Mouse (Mus musculus): ENCODE results near the gene Dnajc28. TPM values are rescaled to one million over a fixed set of nuclear protein-coding genes. Genes with fewer than 3 reads are reported as not detected.
A peak's percentile ranks its signal among the peaks of the same experiment; 100 is the strongest.

The Dnajc28 gene
- total and polyA plus RNA-seq, 2 experiments from 2014 or later = 9.9 to 10.7 TPM

DNA sequence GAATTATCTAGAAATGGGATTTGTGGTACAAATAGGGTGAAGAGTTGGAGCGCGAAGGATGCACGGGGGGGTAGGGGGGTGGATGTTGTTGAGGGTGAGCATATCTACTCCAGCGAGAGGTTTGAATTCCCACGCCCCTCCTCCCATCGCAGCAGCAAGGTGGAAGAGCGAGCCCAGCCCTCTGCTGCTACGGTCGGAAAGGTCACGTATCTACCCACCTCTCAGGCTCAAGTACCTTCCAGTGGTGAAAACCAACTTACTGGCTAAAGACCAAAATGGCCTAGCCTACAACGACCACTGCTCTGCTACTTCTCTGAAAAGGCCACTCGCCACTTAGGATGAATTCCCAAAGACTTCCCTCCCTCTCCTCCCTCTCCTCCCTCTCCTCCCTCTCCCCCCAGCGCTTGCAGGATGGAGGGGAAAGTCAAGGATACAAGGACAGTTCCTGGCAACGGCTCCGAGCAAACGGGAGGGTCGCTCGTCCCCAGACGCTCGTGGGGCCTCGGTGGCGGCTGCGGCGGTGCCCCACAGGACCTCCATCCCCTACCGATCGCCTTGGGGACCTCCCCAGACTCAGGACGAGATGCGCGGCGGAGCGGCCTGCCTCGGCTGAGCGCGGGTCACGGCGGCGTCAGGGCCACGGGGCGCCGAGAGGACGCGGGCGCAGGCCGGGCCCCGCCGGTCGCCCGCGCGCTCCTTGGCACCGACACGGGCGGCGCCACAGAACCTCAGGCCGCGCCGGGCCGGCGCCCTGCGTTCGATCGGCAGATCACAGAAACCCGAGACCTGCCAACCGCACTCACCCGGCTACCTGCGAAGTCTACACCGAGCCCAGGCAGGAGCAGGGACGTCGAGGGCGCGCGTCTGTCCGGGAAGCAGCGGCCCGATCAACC lies 21.8 kb downstream of the Dnajc28 start:
- peak overlapping the region; percentile 70 for H3K9ac ChIP-seq (replicated peaks; ENCODE audit: low read depth, low read length)
- under 1% methylated on average over 75 of the region's 75 CpGs for WGBS
- no peaks in the 10 kb centered on the region for H3K27me3 ChIP-seq (ENCODE audit: control insufficient read depth, insufficient read depth, low read length)
- H3K27ac ChIP-seq (ENCODE audit: low read depth) = peak overlapping the region; percentile 65
- peak; percentile 55 for ATAC-seq (ENCODE audit: insufficient read depth, low read depth)
- H3K4me3 ChIP-seq (ENCODE audit: low read depth, low read length) = peak overlapping the region; percentile 81
- H3K9me3 ChIP-seq (replicated peaks; ENCODE audit: control insufficient read depth, low read length) = no peaks in the 10 kb centered on the region
- peak overlapping the region; percentile 87 for H3K4me2 ChIP-seq (ENCODE audit: low read depth, low read length)
- H3K4me1 ChIP-seq (ENCODE audit: control insufficient read depth, insufficient read depth) = peaks cover 5% of the 10 kb centered on the region; the same call in 1 of the 2 replicates
- H3K36me3 ChIP-seq (replicated peaks; ENCODE audit: control insufficient read depth, insufficient read depth, low read length) = no peaks in the 10 kb centered on the region
- TF ChIP-seq CTCF (IDR thresholded peaks at IDR 0.05; ENCODE audit: low read depth) = no peak
- no peak for TF ChIP-seq EP300 (IDR thresholded peaks at IDR 0.05; ENCODE audit: low read depth)
- no peak for DNase-seq (ENCODE audit: low spot score)

DNA sequence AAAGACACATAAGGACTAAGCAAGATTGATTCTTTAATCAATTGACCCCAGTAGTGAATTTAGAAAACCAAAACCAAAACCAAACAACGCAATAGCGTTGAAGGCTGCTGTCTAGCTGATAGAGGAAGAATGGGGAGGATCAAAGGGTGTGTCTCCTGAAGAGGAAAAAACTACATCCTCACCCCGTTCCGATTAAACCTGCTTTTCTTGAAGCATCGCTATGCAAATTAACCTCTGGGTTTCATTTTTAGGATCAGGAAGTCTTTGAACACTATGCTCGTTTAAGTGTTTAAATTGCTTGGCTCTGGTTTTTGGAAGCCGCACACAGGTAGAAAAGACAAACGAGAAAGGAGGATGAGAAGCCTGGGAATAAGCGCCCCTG lies 22.4 kb downstream of the Dnajc28 start:
- 20% methylated on average over 9 of the region's 9 CpGs for WGBS
- H3K9me3 ChIP-seq (replicated peaks; ENCODE audit: control insufficient read depth, low read length) = no peaks in the 10 kb centered on the region
- H3K4me2 ChIP-seq (ENCODE audit: low read depth, low read length) = peak overlapping the region; percentile 87
- TF ChIP-seq EP300 (IDR thresholded peaks at IDR 0.05; ENCODE audit: low read depth) (no peak), CTCF (IDR thresholded peaks at IDR 0.05; ENCODE audit: low read depth) (no peak)
- peak overlapping the region; percentile 81 for H3K4me3 ChIP-seq (ENCODE audit: low read depth, low read length)
- peaks cover 5% of the 10 kb centered on the region; the same call in 1 of the 2 replicates for H3K4me1 ChIP-seq (ENCODE audit: control insufficient read depth, insufficient read depth)
- no peaks in the 10 kb centered on the region for H3K36me3 ChIP-seq (replicated peaks; ENCODE audit: control insufficient read depth, insufficient read depth, low read length)
- DNase-seq (ENCODE audit: low spot score) (no peak), ATAC-seq (ENCODE audit: insufficient read depth, low read depth) (no peak)
- H3K27ac ChIP-seq (ENCODE audit: low read depth) = no peak overlapping the region
- peak overlapping the region; percentile 70 for H3K9ac ChIP-seq (replicated peaks; ENCODE audit: low read depth, low read length)
- H3K27me3 ChIP-seq (ENCODE audit: control insufficient read depth, insufficient read depth, low read length) = no peaks in the 10 kb centered on the region

DNA sequence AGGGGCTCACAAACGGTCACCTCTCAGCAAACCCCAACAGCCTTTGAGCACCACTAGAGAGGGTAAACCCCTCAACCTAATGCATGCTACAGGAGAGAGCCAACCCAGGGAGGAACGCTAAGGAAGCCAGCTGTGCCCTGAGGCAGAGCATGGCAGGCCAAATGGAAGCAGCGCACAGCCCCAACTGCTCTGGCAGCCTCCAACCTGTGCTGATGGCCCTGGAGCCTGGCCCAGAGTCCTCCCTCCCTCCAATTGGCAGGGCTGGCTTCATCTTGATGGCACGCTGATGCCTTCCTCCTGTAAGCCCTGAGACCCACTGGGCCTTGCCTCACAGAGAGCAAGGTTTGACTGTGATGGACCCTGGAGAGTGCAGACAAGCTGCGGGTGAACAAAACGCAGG lies 23.8 kb downstream of the Dnajc28 start:
- ATAC-seq (ENCODE audit: insufficient read depth, low read depth) (no peak), DNase-seq (ENCODE audit: low spot score) (no peak)
- H3K9ac ChIP-seq (replicated peaks; ENCODE audit: low read depth, low read length) = no peak overlapping the region
- no peaks in the 10 kb centered on the region for H3K9me3 ChIP-seq (replicated peaks; ENCODE audit: control insufficient read depth, low read length)
- peaks cover 5% of the 10 kb centered on the region; the same call in 1 of the 2 replicates for H3K4me1 ChIP-seq (ENCODE audit: control insufficient read depth, insufficient read depth)
- H3K36me3 ChIP-seq (replicated peaks; ENCODE audit: control insufficient read depth, insufficient read depth, low read length) = no peaks in the 10 kb centered on the region
- no peak for TF ChIP-seq EP300 (IDR thresholded peaks at IDR 0.05; ENCODE audit: low read depth)
- TF ChIP-seq CTCF (IDR thresholded peaks at IDR 0.05; ENCODE audit: low read depth) = no peak
- H3K27me3 ChIP-seq (ENCODE audit: control insufficient read depth, insufficient read depth, low read length) = no peaks in the 10 kb centered on the region
- no peak overlapping the region for H3K4me3 ChIP-seq (ENCODE audit: low read depth, low read length)
- no peak overlapping the region for H3K4me2 ChIP-seq (ENCODE audit: low read depth, low read length)
- 76% methylated on average over 6 of the region's 6 CpGs for WGBS
- H3K27ac ChIP-seq (ENCODE audit: low read depth) = no peak overlapping the region

DNA sequence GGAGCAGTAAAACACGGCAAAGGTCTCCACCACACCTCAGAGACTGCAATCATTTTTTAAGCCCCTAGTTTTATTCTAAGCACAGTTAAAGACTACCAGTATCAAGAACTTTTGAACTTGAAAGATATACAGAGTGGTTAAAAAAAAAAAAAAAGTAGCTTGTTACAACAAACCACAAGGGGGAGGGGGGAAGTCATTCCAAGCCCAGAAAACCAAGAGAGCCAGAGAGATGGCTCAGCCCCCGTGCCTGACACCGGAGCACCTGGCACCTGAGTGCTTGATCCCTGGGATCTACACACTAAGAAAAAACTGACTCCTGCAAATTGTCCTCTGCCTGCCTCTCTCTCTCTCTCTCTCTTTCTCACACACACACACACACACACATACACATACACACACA lies 25.6 kb downstream of the Dnajc28 start:
- Histone ChIP-seq H3K36me3 (replicated peaks; ENCODE audit: control insufficient read depth, insufficient read depth, low read length) (no peaks in the 10 kb centered on the region), H3K27me3 (ENCODE audit: control insufficient read depth, insufficient read depth, low read length) (no peaks in the 10 kb centered on the region), H3K27ac (ENCODE audit: low read depth) (no peak overlapping the region), H3K9me3 (replicated peaks; ENCODE audit: control insufficient read depth, low read length) (no peaks in the 10 kb centered on the region), H3K4me1 (ENCODE audit: control insufficient read depth, insufficient read depth) (peaks cover 5% of the 10 kb centered on the region; the same call in 1 of the 2 replicates), H3K4me2 (ENCODE audit: low read depth, low read length) (no peak overlapping the region), H3K9ac (replicated peaks; ENCODE audit: low read depth, low read length) (no peak overlapping the region), H3K4me3 (ENCODE audit: low read depth, low read length) (no peak overlapping the region)
- no peak for DNase-seq (ENCODE audit: low spot score)
- 80% methylated on average over 3 of the region's 3 CpGs for WGBS
- ATAC-seq (ENCODE audit: insufficient read depth, low read depth) = no peak
- TF ChIP-seq EP300 (IDR thresholded peaks at IDR 0.05; ENCODE audit: low read depth) (no peak), CTCF (IDR thresholded peaks at IDR 0.05; ENCODE audit: low read depth) (no peak)

DNA sequence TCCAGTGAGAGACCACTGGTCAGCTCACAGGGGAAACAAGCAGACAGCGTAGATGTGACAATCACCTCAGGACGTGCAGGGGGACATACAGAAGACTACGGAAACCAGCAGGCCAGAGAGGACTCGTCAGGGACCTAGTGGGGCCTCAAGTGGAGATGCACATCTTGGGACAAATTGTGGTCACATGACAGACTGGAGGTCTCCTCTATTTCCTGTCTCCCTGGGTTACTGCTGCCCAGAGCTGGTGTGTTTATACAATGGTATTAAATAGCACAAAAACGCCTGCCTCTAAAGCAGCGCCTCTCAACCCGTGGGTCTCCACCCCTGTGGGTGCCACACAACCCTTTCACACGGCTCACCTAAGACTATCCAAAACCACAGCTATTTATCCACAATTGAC lies 26.7 kb downstream of the Dnajc28 start:
- ATAC-seq (ENCODE audit: insufficient read depth, low read depth) = no peak
- 74% methylated on average over 8 of the region's 8 CpGs for WGBS
- Histone ChIP-seq H3K4me3 (ENCODE audit: low read depth, low read length) (no peak overlapping the region), H3K36me3 (replicated peaks; ENCODE audit: control insufficient read depth, insufficient read depth, low read length) (no peaks in the 10 kb centered on the region), H3K27ac (ENCODE audit: low read depth) (no peak overlapping the region), H3K9me3 (replicated peaks; ENCODE audit: control insufficient read depth, low read length) (no peaks in the 10 kb centered on the region), H3K4me1 (ENCODE audit: control insufficient read depth, insufficient read depth) (peaks cover 5% of the 10 kb centered on the region; the same call in 1 of the 2 replicates), H3K4me2 (ENCODE audit: low read depth, low read length) (no peak overlapping the region), H3K9ac (replicated peaks; ENCODE audit: low read depth, low read length) (no peak overlapping the region), H3K27me3 (ENCODE audit: control insufficient read depth, insufficient read depth, low read length) (no peaks in the 10 kb centered on the region)
- TF ChIP-seq CTCF (IDR thresholded peaks at IDR 0.05; ENCODE audit: low read depth) (no peak), EP300 (IDR thresholded peaks at IDR 0.05; ENCODE audit: low read depth) (no peak)
- no peak for DNase-seq (ENCODE audit: low spot score)
